Mouse (Mus musculus) MEL (cell line): ENCODE measurements around the gene Auts2. TPM values are rescaled to one million over a fixed set of nuclear protein-coding genes. Genes with fewer than 3 reads are reported as not detected.

Experiments
- DNase-seq: peaks from one replicate; pipeline ENCODE4 v3.0.0; 2011; ENCODE audit warnings: low read depth, low spot score
- H3K27ac ChIP-seq: 2 replicates; pipeline ENCODE4 v1.5.1; 2012; ENCODE audit warnings: low read depth, mild to moderate bottlenecking, control low read depth, low read length, moderate library complexity; ENCODE audit not compliant: control insufficient read depth
- H3K27me3 ChIP-seq, 2 experiments: fragments of 150-350 bp in 1 of 2; sonication (generic) in 1 of 2; 2 replicates each; pipeline ENCODE4 v1.6.1; 2012; ENCODE audit warnings: low read length in 2 of 2, mild to moderate bottlenecking in 2 of 2, improper control_type of control experiment in 1 of 2, moderate library complexity in 1 of 2; ENCODE audit not compliant: insufficient read depth in 2 of 2, control insufficient read depth in 1 of 2
- H3K36me3 ChIP-seq, 2 experiments: 2 replicates each; pipeline ENCODE4 v1.6.1; 2012 to 2014; ENCODE audit warnings: low read length in 2 of 2, improper control_type of control experiment in 1 of 2, inconsistent platforms in 1 of 2, mild to moderate bottlenecking in 1 of 2; ENCODE audit not compliant: insufficient read depth in 2 of 2, control insufficient read depth in 1 of 2
- H3K4me1 ChIP-seq, 2 experiments: fragments of 150-350 bp in 1 of 2; sonication (generic) in 1 of 2; 2 replicates each; pipeline ENCODE4 v1.6.1; 2012; ENCODE audit warnings: low read length in 2 of 2, improper control_type of control experiment in 1 of 2, mild to moderate bottlenecking in 1 of 2; ENCODE audit not compliant: insufficient read depth in 2 of 2, control insufficient read depth in 1 of 2
- H3K4me3 ChIP-seq, 2 experiments: fragments of 150-350 bp in 1 of 2; sonication (generic) in 1 of 2; 2 replicates each; pipeline ENCODE4 v1.5.1; 2012; ENCODE audit warnings: low read depth in 2 of 2, low read length in 2 of 2, mild to moderate bottlenecking in 2 of 2, moderate library complexity in 2 of 2, control low read depth in 1 of 2, improper control_type of control experiment in 1 of 2; ENCODE audit not compliant: control insufficient read depth in 1 of 2, insufficient read depth in 1 of 2
- H3K79me2 ChIP-seq: 2 replicates; pipeline ENCODE4 v1.6.1; 2012; ENCODE audit warnings: mild to moderate bottlenecking, low read length, moderate library complexity; ENCODE audit not compliant: control insufficient read depth, poor library complexity, insufficient read depth
- H3K9ac ChIP-seq: 2 replicates; pipeline ENCODE4 v1.6.1; 2012; ENCODE audit warnings: low read depth, mild to moderate bottlenecking, control low read depth, low read length, moderate library complexity; ENCODE audit not compliant: control insufficient read depth, poor library complexity, severe bottlenecking
- H3K9me3 ChIP-seq: fragments of 150-350 bp; sonication (generic); replicated peaks from 2 replicates; pipeline ENCODE4 v1.6.1; 2012; ENCODE audit warnings: mild to moderate bottlenecking, low read length, improper control_type of control experiment, moderate library complexity; ENCODE audit not compliant: insufficient read depth
- CHD1 ChIP-seq: IDR thresholded peaks from 2 replicates; pipeline ENCODE4 v1.6.1; 2012; ENCODE audit warnings: low read depth, mild to moderate bottlenecking, inconsistent platforms, low read length, improper control_type of control experiment
- CTCF ChIP-seq, 3 experiments: IDR thresholded peaks in 2 of 3; conservative IDR thresholded peaks in 1 of 3; 2 replicates each; pipeline ENCODE4 v1.5.1; 2011 to 2012; ENCODE audit warnings: low read length in 3 of 3, low read depth in 2 of 3, mild to moderate bottlenecking in 2 of 3, improper control_type of control experiment in 1 of 3, inconsistent platforms in 1 of 3, mixed read lengths in 1 of 3, moderate library complexity in 1 of 3; ENCODE audit not compliant: control insufficient read depth in 1 of 3, insufficient read depth in 1 of 3, poor library complexity in 1 of 3, severe bottlenecking in 1 of 3
- E2F4 ChIP-seq: IDR thresholded peaks from 2 replicates; pipeline ENCODE4 v1.6.1; 2011; ENCODE audit warnings: low read depth, low read length, improper control_type of control experiment, borderline replicate concordance
- ELF1 ChIP-seq: IDR thresholded peaks from 2 replicates; pipeline ENCODE4 v1.6.1; 2014; ENCODE audit warnings: low read depth, mild to moderate bottlenecking, inconsistent platforms, low read length, improper control_type of control experiment, moderate library complexity
- EP300 ChIP-seq, 2 experiments: IDR thresholded peaks; 2 replicates each; pipeline ENCODE4 v1.6.1; 2011; ENCODE audit warnings: improper control_type of control experiment in 2 of 2, low read length in 2 of 2, low read depth in 1 of 2, mild to moderate bottlenecking in 1 of 2
- ETS1 ChIP-seq: IDR thresholded peaks from 2 replicates; pipeline ENCODE4 v1.6.1; 2012; ENCODE audit warnings: low read depth, mild to moderate bottlenecking, inconsistent platforms, low read length, improper control_type of control experiment, moderate library complexity
- GABPA ChIP-seq: IDR thresholded peaks from 2 replicates; pipeline ENCODE4 v1.6.1; 2012; ENCODE audit warnings: low read depth, mild to moderate bottlenecking, inconsistent platforms, low read length, improper control_type of control experiment, moderate library complexity
- HCFC1 ChIP-seq: IDR thresholded peaks from 2 replicates; pipeline ENCODE4 v1.6.1; 2012; ENCODE audit warnings: low read depth, mild to moderate bottlenecking, inconsistent platforms, low read length, improper control_type of control experiment, moderate library complexity
- JUND ChIP-seq: IDR thresholded peaks from 2 replicates; pipeline ENCODE4 v1.6.1; 2011; ENCODE audit warnings: low read depth, mild to moderate bottlenecking, improper control_type of control experiment, low read length
- KAT2A ChIP-seq: conservative IDR thresholded peaks from 2 replicates; pipeline ENCODE4 v1.6.1; 2012; ENCODE audit warnings: low read depth, low read length, improper control_type of control experiment, inconsistent platforms
- MAFK ChIP-seq: IDR thresholded peaks from 2 replicates; pipeline ENCODE4 v1.6.1; 2011; ENCODE audit warnings: low read depth, mild to moderate bottlenecking, low read length, improper control_type of control experiment, borderline replicate concordance
- MEF2A ChIP-seq: IDR thresholded peaks from 2 replicates; pipeline ENCODE4 v1.6.1; 2014; ENCODE audit warnings: low read depth, mild to moderate bottlenecking, inconsistent platforms, low read length, improper control_type of control experiment; ENCODE audit not compliant: poor library complexity, insufficient replicate concordance, severe bottlenecking; ENCODE audit errors: extremely low read depth
- MXI1 ChIP-seq: IDR thresholded peaks from 2 replicates; pipeline ENCODE4 v1.6.1; 2011; ENCODE audit warnings: mild to moderate bottlenecking, low read depth, low read length, improper control_type of control experiment
- MYB ChIP-seq: IDR thresholded peaks from 2 replicates; pipeline ENCODE4 v1.6.1; 2011; ENCODE audit warnings: mild to moderate bottlenecking, low read depth, low read length, improper control_type of control experiment
- MYC ChIP-seq: IDR thresholded peaks from 2 replicates; pipeline ENCODE4 v1.6.1; 2011; ENCODE audit warnings: low read depth, mild to moderate bottlenecking, low read length, improper control_type of control experiment, moderate library complexity
- POLR2A ChIP-seq, 2 experiments: IDR thresholded peaks; 2 replicates each; pipeline ENCODE4 v1.6.1; 2011 to 2012; ENCODE audit warnings: low read length in 2 of 2, mild to moderate bottlenecking in 2 of 2, control low read depth in 1 of 2, improper control_type of control experiment in 1 of 2, low read depth in 1 of 2, moderate library complexity in 1 of 2; ENCODE audit not compliant: control insufficient read depth in 1 of 2, insufficient read depth in 1 of 2, poor library complexity in 1 of 2
- POLR2AphosphoS5 ChIP-seq: IDR thresholded peaks from 2 replicates; pipeline ENCODE4 v1.6.1; 2012; ENCODE audit warnings: low read depth, borderline replicate concordance, mild to moderate bottlenecking, inconsistent platforms, low read length, moderate library complexity, mixed read lengths
- RAD21 ChIP-seq: IDR thresholded peaks from 2 replicates; pipeline ENCODE4 v1.6.1; 2011; ENCODE audit warnings: mild to moderate bottlenecking, low read depth, low read length, improper control_type of control experiment
- RCOR1 ChIP-seq: IDR thresholded peaks from 2 replicates; pipeline ENCODE4 v1.6.1; 2012; ENCODE audit warnings: low read depth, mild to moderate bottlenecking, inconsistent platforms, low read length, improper control_type of control experiment
- SIN3A ChIP-seq: IDR thresholded peaks from 2 replicates; pipeline ENCODE4 v1.6.1; 2012; ENCODE audit warnings: low read length, improper control_type of control experiment, inconsistent platforms
- SMC3 ChIP-seq: IDR thresholded peaks from 2 replicates; pipeline ENCODE4 v1.6.1; 2011; ENCODE audit warnings: low read depth, low read length, improper control_type of control experiment
- TAL1 ChIP-seq: IDR thresholded peaks from 2 replicates; pipeline ENCODE4 v1.6.1; 2012; ENCODE audit warnings: mild to moderate bottlenecking, inconsistent platforms, low read length, moderate library complexity, mixed read lengths
- TBP ChIP-seq: IDR thresholded peaks from 2 replicates; pipeline ENCODE4 v1.8.0; 2011; ENCODE audit warnings: low read depth, low read length, improper control_type of control experiment
- TCF12 ChIP-seq: IDR thresholded peaks from 2 replicates; pipeline ENCODE4 v1.6.1; 2014; ENCODE audit warnings: low read depth, mild to moderate bottlenecking, inconsistent platforms, low read length, improper control_type of control experiment, moderate library complexity
- UBTF ChIP-seq: IDR thresholded peaks from 2 replicates; pipeline ENCODE4 v1.6.1; 2012; ENCODE audit warnings: low read depth, mild to moderate bottlenecking, inconsistent platforms, low read length, improper control_type of control experiment, moderate library complexity, borderline replicate concordance; ENCODE audit not compliant: insufficient read depth
- USF1 ChIP-seq: IDR thresholded peaks from 2 replicates; pipeline ENCODE4 v1.6.1; 2014; ENCODE audit warnings: low read depth, mild to moderate bottlenecking, inconsistent platforms, low read length, improper control_type of control experiment, moderate library complexity
- ZC3H11A ChIP-seq: IDR thresholded peaks from 2 replicates; pipeline ENCODE4 v1.6.1; 2012; ENCODE audit warnings: low read depth, mild to moderate bottlenecking, inconsistent platforms, low read length, improper control_type of control experiment
- ZKSCAN1 ChIP-seq: IDR thresholded peaks from 2 replicates; pipeline ENCODE4 v1.6.1; 2012; ENCODE audit warnings: low read depth, mild to moderate bottlenecking, inconsistent platforms, low read length, improper control_type of control experiment, moderate library complexity
- ZMIZ1 ChIP-seq: IDR thresholded peaks from 2 replicates; pipeline ENCODE4 v1.6.1; 2012; ENCODE audit warnings: low read depth, mild to moderate bottlenecking, inconsistent platforms, low read length, improper control_type of control experiment, moderate library complexity
- polyA plus RNA-seq, 2 experiments: library from polyadenylated mRNA; stranded (reverse) in 1 of 2; unstranded in 1 of 2; fragments of >175 nt in 1 of 2; fragments of >200 nt in 1 of 2; gene quantifications; 2 replicates each; pipeline versions ENCODE4 v1.2.1 to v1.2.4; 2012; ENCODE audit warnings: low replicate concordance in 2 of 2, low read depth in 1 of 2; ENCODE audit not compliant: insufficient read length in 2 of 2, insufficient read depth in 1 of 2, missing spikeins in 1 of 2
- total RNA-seq: library from RNA; depleted of rRNA; stranded (reverse); fragments of 300-350 nt; gene quantifications from 2 replicates; pipeline ENCODE4 v1.2.3, GENCODE M21; 2012

Gene Auts2
- total and polyA plus RNA-seq, 3 experiments, result not detected

DNA sequence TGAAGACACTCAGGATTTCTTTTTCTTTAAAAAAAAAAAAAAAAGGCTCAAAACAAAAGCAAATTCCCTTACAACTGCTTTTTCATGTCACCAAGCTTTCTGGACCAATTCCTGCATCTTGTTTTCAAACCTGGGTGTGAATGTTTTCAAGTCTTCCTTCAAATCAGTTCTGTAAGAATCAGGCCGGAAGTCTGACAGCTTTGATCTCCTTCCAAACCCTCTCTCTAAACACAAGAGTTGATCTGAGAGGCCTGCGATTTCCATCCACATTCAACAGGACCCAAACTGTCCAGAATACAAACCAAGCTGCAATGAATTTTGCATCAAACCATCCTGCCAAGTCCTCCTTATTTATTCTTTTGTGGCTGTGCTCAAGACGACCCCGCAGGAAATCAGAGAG lies 737.9 kb downstream of the Auts2 start:
- Histone ChIP-seq H3K4me1 (peaks cover 0 to 7% of the 10 kb centered on the region in 2 experiments; a peak in 2 of 4 replicates), H3K9ac (no peak overlapping the region), H3K27me3 (no peaks in the 10 kb centered on the region), H3K27ac (no peak overlapping the region), H3K36me3 (peaks cover 0 to 5% of the 10 kb centered on the region in 2 experiments; a peak in 2 of 4 replicates), H3K4me3 (no peak overlapping the region), H3K79me2 (no peaks in the 10 kb centered on the region), H3K9me3 (no peaks in the 10 kb centered on the region)
- TF ChIP-seq SMC3 (no peak), GABPA (no peak), POLR2AphosphoS5 (no peak), E2F4 (no peak), CHD1 (no peak), ETS1 (no peak), MXI1 (no peak), EP300 (IDR thresholded peaks at IDR 0.05; ENCODE audit: low read depth in 1 of 2, low read length in 2 of 2) (no peak), UBTF (no peak), MYC (no peak), ZC3H11A (no peak), POLR2A (IDR thresholded peaks at IDR 0.05; ENCODE audit: control insufficient read depth in 1 of 2, insufficient read depth in 1 of 2, low read depth in 1 of 2, low read length in 2 of 2, poor library complexity in 1 of 2) (no peak), ZMIZ1 (no peak), RCOR1 (no peak), MAFK (no peak), CTCF (IDR thresholded peaks at IDR 0.05 in 2 of 3, conservative IDR thresholded peaks at IDR 0.05 in 1 of 3; ENCODE audit: control insufficient read depth in 1 of 3, insufficient read depth in 1 of 3, low read depth in 2 of 3, low read length in 3 of 3, poor library complexity in 1 of 3, severe bottlenecking in 1 of 3) (no peak), JUND (no peak), USF1 (no peak)
- DNase-seq, result no peak

DNA sequence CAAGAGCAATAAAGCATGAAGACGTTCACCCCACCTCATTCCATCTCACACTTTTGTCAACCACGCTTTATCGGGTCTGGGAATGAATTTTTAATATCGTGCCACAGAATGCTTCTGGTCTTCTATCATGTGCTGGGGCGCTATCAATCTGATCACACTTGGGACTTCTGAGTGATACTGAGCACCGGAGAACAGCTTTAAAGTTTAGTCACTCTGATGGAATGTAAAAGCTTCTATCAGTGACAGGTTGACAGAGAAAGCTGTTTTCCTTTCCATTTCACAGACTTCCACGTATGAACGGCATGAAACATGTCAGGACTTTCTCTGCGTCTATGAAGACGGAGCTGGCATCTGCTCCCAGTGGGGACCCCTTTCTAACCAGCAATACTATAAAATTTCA lies 739.5 kb downstream of the Auts2 start:
- Histone ChIP-seq H3K36me3 (peaks cover 0 to 5% of the 10 kb centered on the region in 2 experiments; a peak in 2 of 4 replicates), H3K79me2 (no peaks in the 10 kb centered on the region), H3K9me3 (no peaks in the 10 kb centered on the region), H3K9ac (no peak overlapping the region), H3K4me3 (no peak overlapping the region), H3K27ac (no peak overlapping the region), H3K4me1 (peaks cover 0 to 7% of the 10 kb centered on the region in 2 experiments; a peak in 2 of 4 replicates), H3K27me3 (no peaks in the 10 kb centered on the region)
- no peak for DNase-seq
- TF ChIP-seq TAL1, result no peak
- no peak for TF ChIP-seq MYB
- TF ChIP-seq MYC, result no peak
- no peak for TF ChIP-seq MEF2A
- TF ChIP-seq MXI1, result no peak
- no peak for TF ChIP-seq GABPA
- no peak for TF ChIP-seq TBP
- TF ChIP-seq RAD21, result no peak
- no peak for TF ChIP-seq ZKSCAN1
- TF ChIP-seq SIN3A, result no peak
- TF ChIP-seq TCF12, result no peak
- no peak for TF ChIP-seq KAT2A
- no peak for TF ChIP-seq ELF1
- no peak for TF ChIP-seq HCFC1
- no peak for TF ChIP-seq E2F4
